Mouse (Mus musculus): Measurements from ENCODE around the gene Sult2b1. TPM values are rescaled to one million over a fixed set of nuclear protein-coding genes. Genes with fewer than 3 reads are reported as not detected.

Gene Sult2b1
- polyA plus RNA-seq, 1 experiment from 2014 or later, result 1.7 TPM

- 74% methylated on average over 3 of the region's 3 CpGs for WGBS
- Histone ChIP-seq H3K9me3 (no peaks in the 10 kb centered on the region), H3K27me3 (replicated peaks; ENCODE audit: low read depth, poor library complexity, severe bottlenecking) (peaks cover 28% of the 10 kb centered on the region; the same call in 1 of the 2 replicates), H3K4me1 (peaks cover 72% of the 10 kb centered on the region), H3K27ac (replicated peaks) (peak overlapping the region; percentile 74; the same call in 1 of the 2 replicates), H3K36me3 (replicated peaks) (no peaks in the 10 kb centered on the region), H3K4me3 (no peak overlapping the region)
- no peak for DNase-seq (ENCODE audit: low spot score)
Observed at GRCm38 (mm10) chr7:45686841-45687240, 97.6 kb downstream of the Sult2b1 start.

GRCm38 (mm10) chr7:45685811-45686210 lies 98.7 kb downstream of the Sult2b1 start:
- peaks cover 28% of the 10 kb centered on the region; the same call in 1 of the 2 replicates for H3K27me3 ChIP-seq (replicated peaks; ENCODE audit: low read depth, poor library complexity, severe bottlenecking)
- peaks cover 72% of the 10 kb centered on the region for H3K4me1 ChIP-seq
- H3K4me3 ChIP-seq, result peak overlapping the region; percentile 30; the same call in 1 of the 2 replicates
- H3K9me3 ChIP-seq, result no peaks in the 10 kb centered on the region
- 43% methylated on average over 10 of the region's 10 CpGs for WGBS
- no peaks in the 10 kb centered on the region for H3K36me3 ChIP-seq (replicated peaks)
- peak overlapping the region; percentile 76 for H3K27ac ChIP-seq (replicated peaks)
- no peak for DNase-seq (ENCODE audit: low spot score)

DNA sequence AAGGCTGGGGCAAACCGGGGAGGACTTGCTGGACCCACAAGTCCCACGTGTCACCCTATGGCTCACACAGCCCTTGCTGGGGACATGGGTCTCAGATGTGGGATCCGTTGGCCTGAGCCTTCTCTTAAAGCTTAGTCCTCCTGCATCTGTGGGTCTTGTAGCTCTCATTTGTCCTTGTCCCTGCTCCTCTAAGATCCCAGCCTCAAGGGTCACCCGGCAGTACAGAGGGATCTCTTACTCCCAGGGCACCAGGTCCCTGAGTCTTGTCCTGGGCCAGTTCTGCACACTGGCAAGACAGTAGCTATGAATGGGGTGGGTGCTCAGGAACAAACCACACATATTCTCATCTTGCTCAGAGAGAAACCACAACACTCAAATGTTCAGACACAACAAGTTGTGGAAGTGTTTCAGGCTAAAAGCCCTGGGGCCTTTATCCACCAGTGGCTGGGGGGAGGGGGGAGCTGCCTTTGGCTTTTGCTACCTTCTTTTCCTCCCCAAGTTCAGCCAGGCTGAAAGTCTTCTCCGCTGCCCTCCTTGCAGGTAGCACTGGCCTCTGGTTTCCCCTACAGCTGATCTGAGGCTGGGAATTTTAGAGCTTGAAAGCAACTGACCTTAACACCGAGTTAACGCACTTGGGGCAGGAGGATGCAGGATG lies 100.9 kb downstream of the Sult2b1 start, which contains the start of gene Ntn5:
Ntn5 (plus strand) TSS at position 627 of the 655 bp plus-strand sequence.
- Histone ChIP-seq H3K27me3 (replicated peaks; ENCODE audit: low read depth, poor library complexity, severe bottlenecking) (peaks cover 22% of the 10 kb centered on the region; the same call in 1 of the 2 replicates), H3K4me1 (peaks cover 52% of the 10 kb centered on the region), H3K9me3 (no peaks in the 10 kb centered on the region), H3K36me3 (replicated peaks) (no peaks in the 10 kb centered on the region), H3K27ac (replicated peaks) (peak within 1 kb of the TSS; percentile 90), H3K4me3 (peak within 1 kb of the TSS; percentile 42)
- WGBS, result 68% methylated on average over 7 of the region's 7 CpGs
- DNase-seq (ENCODE audit: low spot score), result no peak

DNA sequence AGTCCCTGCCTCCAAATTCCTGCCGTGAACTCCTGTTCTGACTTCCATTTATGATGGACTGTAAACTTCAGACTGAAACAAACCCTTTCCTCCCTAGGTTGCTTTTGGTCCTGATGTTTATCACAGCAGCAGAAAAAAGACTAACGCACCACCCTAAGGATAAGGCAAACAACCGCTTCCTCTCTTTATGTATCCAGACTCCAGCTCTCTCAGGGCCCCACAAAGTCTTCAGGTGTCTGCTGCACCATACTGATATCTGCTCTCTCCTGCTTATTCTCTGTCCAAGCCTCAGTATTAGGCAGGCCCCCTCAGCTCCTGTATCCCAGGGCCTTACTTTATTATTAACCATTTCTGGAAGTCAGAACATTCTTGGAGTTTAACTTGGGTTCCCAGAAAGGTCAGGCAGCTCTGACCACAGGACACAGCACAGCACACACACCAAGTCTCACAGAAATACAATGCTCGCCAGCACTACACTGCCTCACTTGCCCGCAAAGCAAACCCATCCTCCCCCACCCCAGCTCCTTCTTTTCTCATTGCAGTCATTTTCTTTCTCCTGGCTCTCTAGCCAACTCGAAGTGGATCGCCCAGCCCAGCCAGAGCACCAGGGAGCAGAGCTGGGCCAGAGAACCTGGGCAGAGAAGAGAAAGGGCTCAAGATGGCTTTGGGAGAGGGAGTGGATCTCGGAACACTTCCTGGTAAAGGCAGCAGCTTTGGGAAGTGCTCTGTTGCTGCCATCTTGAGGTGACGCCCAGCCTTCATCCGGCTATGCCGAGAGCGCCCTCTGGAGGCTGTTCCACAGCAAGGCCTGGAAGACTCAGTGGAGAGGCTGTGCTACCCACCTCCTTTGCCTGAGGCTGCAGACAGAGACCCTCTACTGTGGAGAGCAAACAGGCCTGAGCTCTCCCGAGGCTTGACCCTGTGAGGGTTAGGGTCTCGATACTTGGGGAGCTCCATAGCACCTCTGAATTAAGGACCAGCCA lies 102.0 kb downstream of the Sult2b1 start:
- H3K27ac ChIP-seq (replicated peaks), result peak overlapping the region; percentile 90
- H3K4me1 ChIP-seq, result peaks cover 52% of the 10 kb centered on the region
- H3K36me3 ChIP-seq (replicated peaks), result no peaks in the 10 kb centered on the region
- H3K27me3 ChIP-seq (replicated peaks; ENCODE audit: low read depth, poor library complexity, severe bottlenecking), result peaks cover 22% of the 10 kb centered on the region; the same call in 1 of the 2 replicates
- peak; percentile 93 for DNase-seq (ENCODE audit: low spot score)
- 29% methylated on average over 14 of the region's 14 CpGs for WGBS
- no peaks in the 10 kb centered on the region for H3K9me3 ChIP-seq
- H3K4me3 ChIP-seq, result peak overlapping the region; percentile 42

- Histone ChIP-seq H3K4me3 (no peak overlapping the region), H3K27me3 (replicated peaks; ENCODE audit: low read depth, poor library complexity, severe bottlenecking) (peaks cover 18% of the 10 kb centered on the region; the same call in 1 of the 2 replicates), H3K36me3 (replicated peaks) (no peaks in the 10 kb centered on the region), H3K9me3 (no peaks in the 10 kb centered on the region), H3K4me1 (peaks cover 40% of the 10 kb centered on the region), H3K27ac (replicated peaks) (no peak overlapping the region)
- DNase-seq (ENCODE audit: low spot score), result no peak
- 86% methylated on average over 8 of the region's 8 CpGs for WGBS
Observed at GRCm38 (mm10) chr7:45681046-45681736, 103.3 kb downstream of the Sult2b1 start.

Other genes starting within 250 kb of the Sult2b1 start
- gene Hsd17b14, start 229.8 kb downstream of the Sult2b1 start, polyA plus RNA-seq (2016; fragmentation: Nextera tagmentation; extraction: Ambion mirVana), result 0.87 and 0.92 TPM in 2 replicates
- gene Bcat2, start 214.5 kb downstream of the Sult2b1 start, polyA plus RNA-seq (2016; fragmentation: Nextera tagmentation; extraction: Ambion mirVana), result 51.1 and 51.9 TPM in 2 replicates
- gene Fgf21, start 169.2 kb downstream of the Sult2b1 start, polyA plus RNA-seq (2016; fragmentation: Nextera tagmentation; extraction: Ambion mirVana), result not detected in 2 replicates
- gene Fut1, start 167.4 kb downstream of the Sult2b1 start, polyA plus RNA-seq (2016; fragmentation: Nextera tagmentation; extraction: Ambion mirVana), result 0.07 and 0.44 TPM in 2 replicates
- gene Izumo1, start 162.9 kb downstream of the Sult2b1 start, polyA plus RNA-seq (2016; fragmentation: Nextera tagmentation; extraction: Ambion mirVana), result 0.07 and 0.10 TPM in 2 replicates
- 6.5 and 6.8 TPM in 2 replicates for gene Rasip1, start 157.2 kb downstream of the Sult2b1 start, polyA plus RNA-seq (2016; fragmentation: Nextera tagmentation; extraction: Ambion mirVana)
- 1.3 and 3.1 TPM in 2 replicates for gene Mamstr, start 144.7 kb downstream of the Sult2b1 start, polyA plus RNA-seq (2016; fragmentation: Nextera tagmentation; extraction: Ambion mirVana)
- gene Fut2, start 118.3 kb downstream of the Sult2b1 start, polyA plus RNA-seq (2016; fragmentation: Nextera tagmentation; extraction: Ambion mirVana), result 0.07 and 0.16 TPM in 2 replicates
- gene Ntn5, start 100.6 kb downstream of the Sult2b1 start, polyA plus RNA-seq (2016; fragmentation: Nextera tagmentation; extraction: Ambion mirVana), result 0.28 and 0.42 TPM in 2 replicates
- 0.55 and 0.64 TPM in 2 replicates for gene Sec1, start 90.3 kb downstream of the Sult2b1 start, polyA plus RNA-seq (2016; fragmentation: Nextera tagmentation; extraction: Ambion mirVana)
- 8.5 and 9.1 TPM in 2 replicates for gene Car11, start 84.8 kb downstream of the Sult2b1 start, polyA plus RNA-seq (2016; fragmentation: Nextera tagmentation; extraction: Ambion mirVana)
- 3.6 and 4.3 TPM in 2 replicates for gene Dbp, start 79.6 kb downstream of the Sult2b1 start, polyA plus RNA-seq (2016; fragmentation: Nextera tagmentation; extraction: Ambion mirVana)
- 1,168 and 1,206 TPM in 2 replicates for gene Rpl18, start 69.2 kb downstream of the Sult2b1 start, polyA plus RNA-seq (2016; fragmentation: Nextera tagmentation; extraction: Ambion mirVana)
- gene Sphk2, start 66.7 kb downstream of the Sult2b1 start, polyA plus RNA-seq (2016; fragmentation: Nextera tagmentation; extraction: Ambion mirVana), result 41.5 and 42.1 TPM in 2 replicates
- gene Fam83e, start 63.5 kb downstream of the Sult2b1 start, polyA plus RNA-seq (2016; fragmentation: Nextera tagmentation; extraction: Ambion mirVana), result 1.8 and 2.2 TPM in 2 replicates
- gene Spaca4, start 58.9 kb downstream of the Sult2b1 start, polyA plus RNA-seq (2016; fragmentation: Nextera tagmentation; extraction: Ambion mirVana), result 0.22 TPM in 1 of 2 replicates, not detected in the other
- 2.1 and 3.0 TPM in 2 replicates for gene Lmtk3, start 931 bp downstream of the Sult2b1 start, polyA plus RNA-seq (2016; fragmentation: Nextera tagmentation; extraction: Ambion mirVana)
- gene Cyth2, start 29.9 kb upstream of the Sult2b1 start, polyA plus RNA-seq (2016; fragmentation: Nextera tagmentation; extraction: Ambion mirVana), result 157 and 161 TPM in 2 replicates
- gene Kcnj14, start 40.1 kb upstream of the Sult2b1 start, polyA plus RNA-seq (2016; fragmentation: Nextera tagmentation; extraction: Ambion mirVana), result 0.88 and 1.5 TPM in 2 replicates
- gene Grwd1, start 46.3 kb upstream of the Sult2b1 start, polyA plus RNA-seq (2016; fragmentation: Nextera tagmentation; extraction: Ambion mirVana), result 127 and 132 TPM in 2 replicates
- 30.4 and 36.6 TPM in 2 replicates for gene Kdelr1, start 88.1 kb upstream of the Sult2b1 start, polyA plus RNA-seq (2016; fragmentation: Nextera tagmentation; extraction: Ambion mirVana)
- gene Grin2d, start 93.7 kb upstream of the Sult2b1 start, polyA plus RNA-seq (2016; fragmentation: Nextera tagmentation; extraction: Ambion mirVana), result 0.09 and 0.20 TPM in 2 replicates
- gene Syngr4, start 112.0 kb upstream of the Sult2b1 start, polyA plus RNA-seq (2016; fragmentation: Nextera tagmentation; extraction: Ambion mirVana), result 1.2 and 1.3 TPM in 2 replicates
- gene Tmem143, start 112.3 kb upstream of the Sult2b1 start, polyA plus RNA-seq (2016; fragmentation: Nextera tagmentation; extraction: Ambion mirVana), result 4.5 and 5.5 TPM in 2 replicates
- gene Emp3, start 136.7 kb upstream of the Sult2b1 start, polyA plus RNA-seq (2016; fragmentation: Nextera tagmentation; extraction: Ambion mirVana), result 9.9 and 15.6 TPM in 2 replicates
- gene Ccdc114, start 139.4 kb upstream of the Sult2b1 start, polyA plus RNA-seq (2016; fragmentation: Nextera tagmentation; extraction: Ambion mirVana), result 4.6 and 6.8 TPM in 2 replicates
- 0.10 TPM in 1 of 2 replicates, not detected in the other for gene Abcc6, start 245.6 kb upstream of the Sult2b1 start, polyA plus RNA-seq (2016; fragmentation: Nextera tagmentation; extraction: Ambion mirVana)
- gene Nomo1, start 249.0 kb upstream of the Sult2b1 start, polyA plus RNA-seq (2016; fragmentation: Nextera tagmentation; extraction: Ambion mirVana), result 26.8 and 30.6 TPM in 2 replicates